ENCODE assay signal across 23 mouse cellular contexts in the genomic region with DNA sequence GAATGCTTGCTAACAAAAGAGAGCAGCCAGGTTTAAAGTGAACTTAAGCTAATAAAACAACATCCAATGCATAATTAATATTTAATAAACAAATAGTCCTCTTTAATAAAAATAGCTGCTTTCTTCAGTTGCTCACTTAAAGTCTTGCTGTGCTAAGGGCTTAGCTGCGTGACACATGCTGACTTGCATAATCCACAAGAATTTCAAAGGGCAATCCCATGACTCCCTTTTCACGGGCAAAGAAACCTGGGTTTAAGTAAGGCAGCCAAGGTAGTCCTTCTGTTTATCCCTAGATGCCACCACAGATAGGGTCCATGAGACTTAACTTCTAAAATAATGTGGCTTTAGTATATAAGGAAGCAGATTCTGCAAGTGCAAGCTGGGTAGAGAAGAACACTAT.
DNase-seq lines count a peak whose midpoint lies in the region; ATAC-seq and TF ChIP-seq lines count a peak whose summit lies in the region.
"Had no signal": no experiment of that assay in that cellular context is flagged by ENCODE, and none has a peak within 500 bp of the region (broad histone marks: within the 10 kb centered on the region; RNA-seq: fewer than 3 reads in every experiment).

No protein-coding gene starts in this region.

- H3K36me3 ChIP-seq in kidney, embryonic 14.5 days (ENCODE audit: control insufficient read depth, insufficient read depth, low read length) = no peaks in the 10 kb centered on the region
- H3K36me3 ChIP-seq: embryonic facial prominence, embryonic 10.5 days; embryonic facial prominence, embryonic 12.5 days; G1E had no signal

- H3K9me3 ChIP-seq in kidney, embryonic 14.5 days (ENCODE audit: control insufficient read depth, low read length) = no peaks in the 10 kb centered on the region
- H3K9me3 ChIP-seq: embryonic facial prominence, embryonic 10.5 days; embryonic facial prominence, embryonic 12.5 days; forebrain, embryonic 13.5 days had no signal

- H3K27me3 ChIP-seq in kidney, embryonic 14.5 days (ENCODE audit: control insufficient read depth, insufficient read depth, low read length) = no peaks in the 10 kb centered on the region
- H3K27me3 ChIP-seq: CH12.LX; embryonic facial prominence, embryonic 12.5 days; forebrain, embryonic 13.5 days had no signal

- no peak overlapping the region for H3K9ac ChIP-seq in kidney, embryonic 14.5 days (ENCODE audit: low read depth, low read length)
- H3K9ac ChIP-seq: embryonic facial prominence, embryonic 12.5 days; forebrain, embryonic 13.5 days had no signal

- H3K27ac ChIP-seq in gastrocnemius, adult 2 months = peak overlapping the region; percentile 86; the same call in 1 of the 2 replicates
- H3K27ac ChIP-seq in kidney, embryonic 14.5 days (ENCODE audit: low read depth, low read length) = no peak overlapping the region
- H3K27ac ChIP-seq: embryonic facial prominence, embryonic 10.5 days; embryonic facial prominence, embryonic 12.5 days; forebrain, embryonic 13.5 days had no signal

- ATAC-seq in kidney, embryonic 14.5 days (ENCODE audit: low FRiP score, low TSS enrichment) = no peak
- ATAC-seq: activated CD4-positive, CD25-positive, alpha-beta regulatory T cell, adult 4 months; CD4-positive, CD25-positive, alpha-beta regulatory T cell, adult 4 months; forebrain, embryonic 13.5 days; Patski had no signal

- 85% methylated on average over 2 of the region's 2 CpGs for WGBS in kidney, embryonic 14.5 days

- DNase-seq in gastrocnemius, adult 2 months = no peak
- no peak for DNase-seq in gastrocnemius, adult 8-10 months (ENCODE audit: low spot score in 2 of 2)
- peak; percentile 20 for DNase-seq in kidney, adult 11 months
- DNase-seq in kidney, adult 18-20 months = no peak
- DNase-seq in kidney, adult 8-10 months = peak; percentile 29 to 36
- DNase-seq in kidney, postnatal 25 days = peak; percentile 16 to 45
- no peak for DNase-seq in kidney, postnatal 4 days
- DNase-seq: adrenal gland, adult 8-10 months; adrenal gland, postnatal 14 days; adrenal gland, postnatal 36 days; B cell, adult 2 months; cerebellum, adult 11-12 months; cerebellum, postnatal 10 days; cerebellum, postnatal 25 days had no signal

- H3K4me2 ChIP-seq in kidney, embryonic 14.5 days (replicated peaks; ENCODE audit: low read depth, low read length) = no peak overlapping the region
- H3K4me2 ChIP-seq: embryonic facial prominence, embryonic 12.5 days; forebrain, embryonic 13.5 days had no signal

- no peak overlapping the region for H3K4me3 ChIP-seq in gastrocnemius, adult 2 months
- H3K4me3 ChIP-seq in kidney, embryonic 14.5 days (ENCODE audit: low read length) = no peak overlapping the region
- H3K4me3 ChIP-seq: embryonic facial prominence, embryonic 10.5 days; embryonic facial prominence, embryonic 12.5 days; forebrain, embryonic 13.5 days had no signal

- intact Hi-C loops in gastrocnemius, adult 2 months (cut with DNase I) = no loop called here

- H3K4me1 ChIP-seq in kidney, embryonic 14.5 days (ENCODE audit: control insufficient read depth, insufficient read depth, low read length) = no peaks in the 10 kb centered on the region
- H3K4me1 ChIP-seq: embryonic facial prominence, embryonic 10.5 days; embryonic facial prominence, embryonic 12.5 days had no signal

- TF ChIP-seq CTCF in gastrocnemius, adult 2 months (IDR thresholded peaks at IDR 0.05) = no peak

Comparison
In these comparisons a context has a peak if more than half of its experiments do, and no peak if none do; other contexts are left out.
1. DNase-seq: peak in kidney, adult 11 months (single experiment), kidney, adult 8-10 months (2 of 2) and kidney, postnatal 25 days (2 of 2); none in gastrocnemius, adult 2 months (single experiment), gastrocnemius, adult 8-10 months (0 of 2), kidney, adult 18-20 months (single experiment) and kidney, postnatal 4 days (0 of 2).